25 mouse cellular contexts compared by ENCODE assay signal in the genomic region with DNA sequence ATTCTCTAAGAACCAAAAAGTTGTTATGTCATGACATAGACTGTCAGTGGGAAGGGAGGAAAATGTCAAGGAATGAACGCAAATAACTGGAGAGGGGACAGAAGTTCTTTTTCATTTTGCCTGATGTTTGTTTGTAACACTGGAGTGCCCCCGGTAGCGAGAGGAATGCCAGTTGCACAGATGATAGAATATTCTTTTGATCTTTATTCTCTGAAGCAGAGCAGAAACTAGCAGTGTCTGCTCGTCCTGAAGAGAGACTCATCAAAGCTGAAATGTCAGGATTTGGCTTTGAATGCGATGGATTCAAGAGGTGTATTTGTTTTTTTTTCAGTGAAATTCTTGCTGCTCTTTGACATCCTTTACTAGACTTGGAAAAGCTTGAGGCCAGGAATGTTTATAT.
"Had no signal": no experiment of that assay in that cellular context is flagged by ENCODE, and none has a peak within 500 bp of the region (broad histone marks: within the 10 kb centered on the region; RNA-seq: fewer than 3 reads in every experiment).

No protein-coding gene starts in this region.

- H3K9me3 ChIP-seq: heart, embryonic 10.5 days; heart, embryonic 12.5 days; hindbrain, embryonic 10.5 days; hindbrain, embryonic 12.5 days; intestine, embryonic 15.5 days; limb, embryonic 10.5 days; limb, embryonic 12.5 days had no signal

- H3K4me2 ChIP-seq: heart, embryonic 12.5 days; hindbrain, embryonic 12.5 days; hindbrain, embryonic 14.5 days; intestine, embryonic 15.5 days; limb, embryonic 12.5 days; liver, embryonic 11.5 days had no signal

- H3K36me3 ChIP-seq: heart, embryonic 10.5 days; heart, embryonic 12.5 days; hindbrain, embryonic 10.5 days; hindbrain, embryonic 12.5 days; intestine, embryonic 15.5 days; limb, embryonic 10.5 days; limb, embryonic 12.5 days had no signal

- H3K27me3 ChIP-seq: heart, embryonic 12.5 days; hindbrain, embryonic 12.5 days; intestine, embryonic 15.5 days; limb, embryonic 12.5 days had no signal

- H3K9ac ChIP-seq: heart, embryonic 12.5 days; hindbrain, embryonic 12.5 days; hindbrain, embryonic 14.5 days; intestine, embryonic 15.5 days; limb, embryonic 12.5 days had no signal

- DNase-seq: gastrocnemius, postnatal 14 days; heart, adult 18-20 months; heart, postnatal 14 days; heart, postnatal 4 days; kidney, adult 18-20 months; kidney, adult 8-10 months; kidney, postnatal 10 days; kidney, postnatal 25 days; kidney, postnatal 4 days; layer of hippocampus, adult 9-11 months; liver had no signal

- H3K4me3 ChIP-seq: heart, embryonic 10.5 days; heart, embryonic 12.5 days; hindbrain, embryonic 10.5 days; hindbrain, embryonic 12.5 days; intestine, embryonic 15.5 days; left cerebral cortex, adult 2 months; limb, embryonic 10.5 days; limb, embryonic 12.5 days had no signal

- ATAC-seq: forebrain, embryonic 16.5 days; hindbrain, embryonic 16.5 days; inflammation-experienced regulatory T-cells, adult 6 months; intestine, embryonic 15.5 days; intestine, postnatal 0 days had no signal

- H3K4me1 ChIP-seq: hindbrain, embryonic 10.5 days; hindbrain, embryonic 12.5 days; limb, embryonic 10.5 days had no signal

- H3K27ac ChIP-seq: heart, embryonic 10.5 days; hindbrain, embryonic 10.5 days; hindbrain, embryonic 12.5 days; hindbrain, embryonic 14.5 days; intestine, embryonic 15.5 days; left cerebral cortex, adult 2 months; limb, embryonic 10.5 days; limb, embryonic 12.5 days had no signal
